Mouse (Mus musculus) embryonic stem cell, embryonic (primary cell): Measurements from ENCODE around the gene Cox6b1.

Source experiments
- CTCF ChIA-PET, 4 experiments: fragments of 300-600 bp in 2 of 4; fragments of 350-600 bp in 2 of 4; sonication (Branson Sonifier 250); formaldehyde crosslinking; loops; one replicate each; lab custom pipeline; 2022; ENCODE audit warnings: inconsistent platforms in 2 of 4; lab: Charles Lee
- POLR2A ChIA-PET, 4 experiments: fragments of 300-600 bp in 2 of 4; fragments of 350-600 bp in 2 of 4; sonication (Branson Sonifier 250); formaldehyde crosslinking; loops; one replicate each; lab custom pipeline; 2022; ENCODE audit warnings: antibody characterized with exemption in 4 of 4, inconsistent platforms in 1 of 4; lab: Charles Lee

The Cox6b1 gene

GRCm38 (mm10) chr7:30619202-30619601 is 6.7 kb downstream of the Cox6b1 start:
- ChIA-PET CTCF (interaction anchor here in 3 of 4 experiments (0.5 to 1.3 kb wide), 6 partner anchors 9 to 149 kb away, joined by 3 to 5 read pairs (median 4); no protein-coding TSS in a partner anchor), POLR2A (interaction anchor here in 3 of 4 experiments (0.6 to 1.5 kb wide), 7 partner anchors 10 to 298 kb away, joined by 3 to 5 read pairs (median 4); partner anchors contain the start of gene E130208F15Rik (in 1 of the 3))

- ChIA-PET CTCF (interaction anchor here in 2 of 4 experiments (0.5 to 1.3 kb wide), 10 partner anchors 8 to 247 kb away, joined by 3 to 9 read pairs (median 4); no protein-coding TSS in a partner anchor), POLR2A (interaction anchor here in 3 of 4 experiments (0.6 to 1.5 kb wide), 7 partner anchors 25 to 1323 kb away, joined by 3 to 5 read pairs (median 3); no protein-coding TSS in a partner anchor)
These were observed 7.3 kb downstream of the Cox6b1 start for GRCm38 (mm10) chr7:30618658-30619057.

- CTCF ChIA-PET = interaction anchor here (0.6 to 3.2 kb wide), 21 partner anchors 11 to 416 kb away, joined by 3 to 29 read pairs (median 6); partner anchors contain the start of genes Cox6b1 (in 2 of the 4), Capns1 (in 1 of the 4), E130208F15Rik (in 1 of the 4) and Prodh2 (in 1 of the 4)
- POLR2A ChIA-PET = interaction anchor here (0.7 to 5.6 kb wide), 19 partner anchors 8 to 125 kb away, joined by 3 to 58 read pairs (median 6); partner anchors contain the start of genes Cox6b1 (in 3 of the 4), Hspb6 (in 2 of the 4), Kmt2b (in 2 of the 4) and Proser3 (in 2 of the 4)
These were observed 10.7 kb downstream of the Cox6b1 start for GRCm38 (mm10) chr7:30615049-30615760.

- POLR2A ChIA-PET = interaction anchor here (0.7 to 5.6 kb wide), 20 partner anchors 7 to 590 kb away, joined by 3 to 58 read pairs (median 6); partner anchors contain the start of genes Cox6b1 (in 3 of the 4), Hspb6 (in 2 of the 4), Kmt2b (in 2 of the 4) and Proser3 (in 2 of the 4)
- CTCF ChIA-PET = interaction anchor here (0.6 to 3.2 kb wide), 32 partner anchors 10 to 1459 kb away, joined by 3 to 29 read pairs (median 5); partner anchors contain the start of genes Cox6b1 (in 1 of the 4), Kmt2b (in 1 of the 4), Prodh2 (in 1 of the 4) and Proser3 (in 1 of the 4)
These were observed 11.5 kb downstream of the Cox6b1 start for GRCm38 (mm10) chr7:30614454-30614853.

- POLR2A ChIA-PET = interaction anchor here (0.8 to 5.6 kb wide), 17 partner anchors 9 to 589 kb away, joined by 3 to 58 read pairs (median 8); partner anchors contain the start of genes Cox6b1 (in 3 of the 4), Kmt2b (in 2 of the 4), Hspb6 (in 1 of the 4) and Proser3 (in 1 of the 4)
- CTCF ChIA-PET = interaction anchor here (0.5 to 3.2 kb wide), 58 partner anchors 9 to 1458 kb away, joined by 3 to 29 read pairs (median 4); partner anchors contain the start of genes Cox6b1 (in 2 of the 4), Kmt2b (in 2 of the 4), Alkbh6 (in 1 of the 4) and Haus5 (in 1 of the 4)
These were observed 12.3 kb downstream of the Cox6b1 start for GRCm38 (mm10) chr7:30613529-30614112.

- POLR2A ChIA-PET = interaction anchor here in 2 of 4 experiments (0.6 to 5.6 kb wide), 12 partner anchors 10 to 333 kb away, joined by 3 to 58 read pairs (median 5); partner anchors contain the start of genes Kmt2b (in 2 of the 2), Cox6b1 (in 1 of the 2), Thap8 (in 1 of the 2) and Wdr62 (in 1 of the 2)
- CTCF ChIA-PET = interaction anchor here (0.5 to 3.2 kb wide), 50 partner anchors 9 to 591 kb away, joined by 3 to 29 read pairs (median 4); partner anchors contain the start of genes Cox6b1 (in 2 of the 4), Alkbh6 (in 1 of the 4), Haus5 (in 1 of the 4) and Kmt2b (in 1 of the 4)
These were observed 13.1 kb downstream of the Cox6b1 start, which contains the start of gene Upk1a for GRCm38 (mm10) chr7:30612654-30613402. Upk1a (minus strand) TSS chr7:30612847.

GRCm38 (mm10) chr7:30610043-30610442 is 15.9 kb downstream of the Cox6b1 start:
- POLR2A ChIA-PET = interaction anchor here in 2 of 4 experiments (0.6 to 5.6 kb wide), 16 partner anchors 10 to 173 kb away, joined by 3 to 79 read pairs (median 4); partner anchors contain the start of genes Kmt2b (in 2 of the 2), Zbtb32 (in 2 of the 2), Cox6b1 (in 1 of the 2) and Haus5 (in 1 of the 2)
- CTCF ChIA-PET = interaction anchor here (0.5 to 4.1 kb wide), 19 partner anchors 9 to 488 kb away, joined by 3 to 43 read pairs (median 3); partner anchors contain the start of genes Kmt2b (in 2 of the 4), Zbtb32 (in 2 of the 4), Cox6b1 (in 1 of the 4) and Prodh2 (in 1 of the 4)

- CTCF ChIA-PET = interaction anchor here (0.5 to 4.1 kb wide), 41 partner anchors 8 to 666 kb away, joined by 3 to 43 read pairs (median 5); partner anchors contain the start of genes Cox6b1 (in 2 of the 4), Kmt2b (in 2 of the 4), Zbtb32 (in 2 of the 4) and E130208F15Rik (in 1 of the 4)
- POLR2A ChIA-PET = interaction anchor here (0.6 to 5.6 kb wide), 41 partner anchors 8 to 328 kb away, joined by 3 to 79 read pairs (median 4); partner anchors contain the start of genes Cox6b1 (in 3 of the 4), Hspb6 (in 3 of the 4), Kmt2b (in 3 of the 4) and Proser3 (in 3 of the 4)
These were observed 17.5 kb downstream of the Cox6b1 start for GRCm38 (mm10) chr7:30608476-30608875.

- ChIA-PET POLR2A (interaction anchor here (0.6 to 5.6 kb wide), 48 partner anchors 8 to 329 kb away, joined by 3 to 79 read pairs (median 4); partner anchors contain the start of genes Cox6b1 (in 3 of the 4), Hspb6 (in 3 of the 4), Kmt2b (in 3 of the 4) and Proser3 (in 3 of the 4)), CTCF (interaction anchor here (0.5 to 4.1 kb wide), 71 partner anchors 9 to 450 kb away, joined by 3 to 43 read pairs (median 4); partner anchors contain the start of genes Cox6b1 (in 3 of the 4), Zbtb32 (in 3 of the 4), Gm49396 (in 2 of the 4) and Hspb6 (in 2 of the 4))
These were observed 18.1 kb downstream of the Cox6b1 start for GRCm38 (mm10) chr7:30607706-30608309.

- ChIA-PET CTCF (interaction anchor here in 3 of 4 experiments (0.6 to 4.4 kb wide), 10 partner anchors 9 to 273 kb away, joined by 3 to 29 read pairs (median 4); partner anchors contain the start of genes Upk1a (in 2 of the 3) and Kmt2b (in 1 of the 3)), POLR2A (interaction anchor here (0.6 to 5.3 kb wide), 18 partner anchors 9 to 352 kb away, joined by 3 to 85 read pairs (median 4); partner anchors contain the start of genes Kmt2b (in 3 of the 4), Cox6b1 (in 1 of the 4), Hspb6 (in 1 of the 4) and Proser3 (in 1 of the 4))
These were observed 21.0 kb downstream of the Cox6b1 start for GRCm38 (mm10) chr7:30604944-30605343.

- ChIA-PET CTCF (interaction anchor here (0.6 to 4.4 kb wide), 12 partner anchors 9 to 273 kb away, joined by 3 to 29 read pairs (median 4); partner anchors contain the start of genes Upk1a (in 2 of the 4) and Kmt2b (in 1 of the 4)), POLR2A (interaction anchor here (0.6 to 5.3 kb wide), 21 partner anchors 8 to 352 kb away, joined by 3 to 85 read pairs (median 4); partner anchors contain the start of genes Kmt2b (in 3 of the 4), Cox6b1 (in 1 of the 4), Hspb6 (in 1 of the 4) and Proser3 (in 1 of the 4))
These were observed 21.5 kb downstream of the Cox6b1 start for GRCm38 (mm10) chr7:30604424-30604823.

GRCm38 (mm10) chr7:30602583-30602982 is 23.4 kb downstream of the Cox6b1 start:
- ChIA-PET POLR2A (interaction anchor here (0.6 to 5.3 kb wide), 37 partner anchors 9 to 322 kb away, joined by 3 to 85 read pairs (median 4); partner anchors contain the start of genes Kmt2b (in 3 of the 4), Cox6b1 (in 2 of the 4), Hspb6 (in 2 of the 4) and Proser3 (in 2 of the 4)), CTCF (interaction anchor here (0.6 to 4.4 kb wide), 13 partner anchors 11 to 507 kb away, joined by 3 to 29 read pairs (median 4); partner anchors contain the start of genes Upk1a (in 2 of the 4) and Cox6b1 (in 1 of the 4))

- ChIA-PET POLR2A (interaction anchor here (0.6 to 7.1 kb wide), 12 partner anchors 8 to 631 kb away, joined by 3 to 85 read pairs (median 6); partner anchors contain the start of genes Kmt2b (in 2 of the 4), Hspb6 (in 1 of the 4), Proser3 (in 1 of the 4) and Upk1a (in 1 of the 4)), CTCF (interaction anchor here in 1 of 4 experiments (1.1 to 1.4 kb wide), 2 partner anchors 13 to 33 kb away, joined by 3 to 5 read pairs; partner anchors contain the start of gene Upk1a)
These were observed 25.3 kb downstream of the Cox6b1 start for GRCm38 (mm10) chr7:30600651-30601050.

GRCm38 (mm10) chr7:30599933-30600353 is 26.0 kb downstream of the Cox6b1 start:
- POLR2A ChIA-PET = interaction anchor here in 2 of 4 experiments (0.9 to 7.1 kb wide), 7 partner anchors 8 to 47 kb away, joined by 3 to 85 read pairs (median 9); partner anchors contain the start of genes Kmt2b (in 2 of the 2), Hspb6 (in 1 of the 2) and Proser3 (in 1 of the 2)
- CTCF ChIA-PET = interaction anchor here in 2 of 4 experiments (0.6 to 1.4 kb wide), 3 partner anchors 12 to 34 kb away, joined by 3 to 5 read pairs (median 5); partner anchors contain the start of gene Upk1a (in 1 of the 2)
